Mouse (Mus musculus) MEL (cell line): Measurements from ENCODE around the gene Cep63. TPM values are rescaled to one million over a fixed set of nuclear protein-coding genes. Genes with fewer than 3 reads are reported as not detected.

Experiments used
- DNase-seq: peaks from one replicate; pipeline ENCODE4 v3.0.0; 2011; ENCODE audit warnings: low read depth, low spot score
- H3K27ac ChIP-seq: 2 replicates; pipeline ENCODE4 v1.5.1; 2012; ENCODE audit warnings: low read depth, mild to moderate bottlenecking, control low read depth, low read length, moderate library complexity; ENCODE audit not compliant: control insufficient read depth
- H3K27me3 ChIP-seq, 2 experiments: fragments of 150-350 bp in 1 of 2; sonication (generic) in 1 of 2; 2 replicates each; pipeline ENCODE4 v1.6.1; 2012; ENCODE audit warnings: low read length in 2 of 2, mild to moderate bottlenecking in 2 of 2, improper control_type of control experiment in 1 of 2, moderate library complexity in 1 of 2; ENCODE audit not compliant: insufficient read depth in 2 of 2, control insufficient read depth in 1 of 2
- H3K36me3 ChIP-seq, 2 experiments: 2 replicates each; pipeline ENCODE4 v1.6.1; 2012 to 2014; ENCODE audit warnings: low read length in 2 of 2, improper control_type of control experiment in 1 of 2, inconsistent platforms in 1 of 2, mild to moderate bottlenecking in 1 of 2; ENCODE audit not compliant: insufficient read depth in 2 of 2, control insufficient read depth in 1 of 2
- H3K4me1 ChIP-seq, 2 experiments: fragments of 150-350 bp in 1 of 2; sonication (generic) in 1 of 2; 2 replicates each; pipeline ENCODE4 v1.6.1; 2012; ENCODE audit warnings: low read length in 2 of 2, improper control_type of control experiment in 1 of 2, mild to moderate bottlenecking in 1 of 2; ENCODE audit not compliant: insufficient read depth in 2 of 2, control insufficient read depth in 1 of 2
- H3K4me3 ChIP-seq, 2 experiments: fragments of 150-350 bp in 1 of 2; sonication (generic) in 1 of 2; 2 replicates each; pipeline ENCODE4 v1.5.1; 2012; ENCODE audit warnings: low read depth in 2 of 2, low read length in 2 of 2, mild to moderate bottlenecking in 2 of 2, moderate library complexity in 2 of 2, control low read depth in 1 of 2, improper control_type of control experiment in 1 of 2; ENCODE audit not compliant: control insufficient read depth in 1 of 2, insufficient read depth in 1 of 2
- H3K79me2 ChIP-seq: 2 replicates; pipeline ENCODE4 v1.6.1; 2012; ENCODE audit warnings: mild to moderate bottlenecking, low read length, moderate library complexity; ENCODE audit not compliant: control insufficient read depth, poor library complexity, insufficient read depth
- H3K9ac ChIP-seq: 2 replicates; pipeline ENCODE4 v1.6.1; 2012; ENCODE audit warnings: low read depth, mild to moderate bottlenecking, control low read depth, low read length, moderate library complexity; ENCODE audit not compliant: control insufficient read depth, poor library complexity, severe bottlenecking
- H3K9me3 ChIP-seq: fragments of 150-350 bp; sonication (generic); replicated peaks from 2 replicates; pipeline ENCODE4 v1.6.1; 2012; ENCODE audit warnings: mild to moderate bottlenecking, low read length, improper control_type of control experiment, moderate library complexity; ENCODE audit not compliant: insufficient read depth
- BHLHE40 ChIP-seq: IDR thresholded peaks from 2 replicates; pipeline ENCODE4 v1.6.1; 2012; ENCODE audit warnings: low read depth, mild to moderate bottlenecking, inconsistent platforms, low read length, improper control_type of control experiment, borderline replicate concordance
- CTCF ChIP-seq, 3 experiments: IDR thresholded peaks in 2 of 3; conservative IDR thresholded peaks in 1 of 3; 2 replicates each; pipeline ENCODE4 v1.5.1; 2011 to 2012; ENCODE audit warnings: low read length in 3 of 3, low read depth in 2 of 3, mild to moderate bottlenecking in 2 of 3, improper control_type of control experiment in 1 of 3, inconsistent platforms in 1 of 3, mixed read lengths in 1 of 3, moderate library complexity in 1 of 3; ENCODE audit not compliant: control insufficient read depth in 1 of 3, insufficient read depth in 1 of 3, poor library complexity in 1 of 3, severe bottlenecking in 1 of 3
- EP300 ChIP-seq, 2 experiments: IDR thresholded peaks; 2 replicates each; pipeline ENCODE4 v1.6.1; 2011; ENCODE audit warnings: improper control_type of control experiment in 2 of 2, low read length in 2 of 2, low read depth in 1 of 2, mild to moderate bottlenecking in 1 of 2
- GABPA ChIP-seq: IDR thresholded peaks from 2 replicates; pipeline ENCODE4 v1.6.1; 2012; ENCODE audit warnings: low read depth, mild to moderate bottlenecking, inconsistent platforms, low read length, improper control_type of control experiment, moderate library complexity
- JUND ChIP-seq: IDR thresholded peaks from 2 replicates; pipeline ENCODE4 v1.6.1; 2011; ENCODE audit warnings: low read depth, mild to moderate bottlenecking, improper control_type of control experiment, low read length
- POLR2AphosphoS2 ChIP-seq: IDR thresholded peaks from 2 replicates; pipeline ENCODE4 v1.6.1; 2011; ENCODE audit warnings: low read length, improper control_type of control experiment
- RAD21 ChIP-seq: IDR thresholded peaks from 2 replicates; pipeline ENCODE4 v1.6.1; 2011; ENCODE audit warnings: mild to moderate bottlenecking, low read depth, low read length, improper control_type of control experiment
- SMC3 ChIP-seq: IDR thresholded peaks from 2 replicates; pipeline ENCODE4 v1.6.1; 2011; ENCODE audit warnings: low read depth, low read length, improper control_type of control experiment
- TAL1 ChIP-seq: IDR thresholded peaks from 2 replicates; pipeline ENCODE4 v1.6.1; 2012; ENCODE audit warnings: mild to moderate bottlenecking, inconsistent platforms, low read length, moderate library complexity, mixed read lengths
- UBTF ChIP-seq: IDR thresholded peaks from 2 replicates; pipeline ENCODE4 v1.6.1; 2012; ENCODE audit warnings: low read depth, mild to moderate bottlenecking, inconsistent platforms, low read length, improper control_type of control experiment, moderate library complexity, borderline replicate concordance; ENCODE audit not compliant: insufficient read depth
- USF1 ChIP-seq: IDR thresholded peaks from 2 replicates; pipeline ENCODE4 v1.6.1; 2014; ENCODE audit warnings: low read depth, mild to moderate bottlenecking, inconsistent platforms, low read length, improper control_type of control experiment, moderate library complexity
- ZMIZ1 ChIP-seq: IDR thresholded peaks from 2 replicates; pipeline ENCODE4 v1.6.1; 2012; ENCODE audit warnings: low read depth, mild to moderate bottlenecking, inconsistent platforms, low read length, improper control_type of control experiment, moderate library complexity
- ZNF384 ChIP-seq: IDR thresholded peaks from 2 replicates; pipeline ENCODE4 v1.6.1; 2012; ENCODE audit warnings: low read depth, mild to moderate bottlenecking, inconsistent platforms, low read length, improper control_type of control experiment
- polyA plus RNA-seq, 2 experiments: library from polyadenylated mRNA; stranded (reverse) in 1 of 2; unstranded in 1 of 2; fragments of >175 nt in 1 of 2; fragments of >200 nt in 1 of 2; gene quantifications; 2 replicates each; pipeline versions ENCODE4 v1.2.1 to v1.2.4; 2012; ENCODE audit warnings: low replicate concordance in 2 of 2, low read depth in 1 of 2; ENCODE audit not compliant: insufficient read length in 2 of 2, insufficient read depth in 1 of 2, missing spikeins in 1 of 2
- total RNA-seq: library from RNA; depleted of rRNA; stranded (reverse); fragments of 300-350 nt; gene quantifications from 2 replicates; pipeline ENCODE4 v1.2.3, GENCODE M21; 2012

Gene Cep63
- total and polyA plus RNA-seq, 3 experiments, result 9.6 to 14.6 TPM; not detected in 1

DNA sequence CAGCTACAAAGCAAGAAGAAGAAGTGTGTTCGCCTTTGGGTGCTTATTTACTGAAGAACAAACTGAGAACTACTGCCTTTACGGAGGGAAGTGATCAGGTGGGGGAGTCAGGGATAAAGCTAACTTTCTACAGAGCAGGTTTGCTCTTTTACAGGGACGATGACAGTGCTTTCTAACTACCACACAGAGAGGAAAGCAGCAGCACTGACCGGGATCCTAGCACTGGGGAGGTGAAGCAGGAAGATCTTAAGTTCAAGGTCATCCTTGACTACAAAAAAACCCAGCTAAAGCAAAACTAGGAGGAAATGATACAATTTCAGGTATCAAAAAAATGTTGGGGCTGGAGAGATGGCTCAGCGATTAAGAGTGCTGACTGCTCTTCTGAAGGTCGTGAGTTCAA lies 3.5 kb downstream of the Cep63 start:
- H3K9ac ChIP-seq, result no peak overlapping the region
- H3K4me3 ChIP-seq, result no peak overlapping the region
- peaks cover 4 to 14% of the 10 kb centered on the region in 2 experiments; a peak in 3 of 4 replicates for H3K4me1 ChIP-seq
- no peaks in the 10 kb centered on the region for H3K27me3 ChIP-seq
- H3K9me3 ChIP-seq, result no peaks in the 10 kb centered on the region
- H3K27ac ChIP-seq, result peak overlapping the region; percentile 10; the same call in 1 of the 2 replicates
- no peak for DNase-seq
- peaks cover 14% of the 10 kb centered on the region for H3K79me2 ChIP-seq
- TF ChIP-seq POLR2AphosphoS2 (no peak), UBTF (no peak), BHLHE40 (no peak)
- H3K36me3 ChIP-seq, result peaks cover 0 to 10% of the 10 kb centered on the region in 2 experiments; a peak in 2 of 4 replicates

DNA sequence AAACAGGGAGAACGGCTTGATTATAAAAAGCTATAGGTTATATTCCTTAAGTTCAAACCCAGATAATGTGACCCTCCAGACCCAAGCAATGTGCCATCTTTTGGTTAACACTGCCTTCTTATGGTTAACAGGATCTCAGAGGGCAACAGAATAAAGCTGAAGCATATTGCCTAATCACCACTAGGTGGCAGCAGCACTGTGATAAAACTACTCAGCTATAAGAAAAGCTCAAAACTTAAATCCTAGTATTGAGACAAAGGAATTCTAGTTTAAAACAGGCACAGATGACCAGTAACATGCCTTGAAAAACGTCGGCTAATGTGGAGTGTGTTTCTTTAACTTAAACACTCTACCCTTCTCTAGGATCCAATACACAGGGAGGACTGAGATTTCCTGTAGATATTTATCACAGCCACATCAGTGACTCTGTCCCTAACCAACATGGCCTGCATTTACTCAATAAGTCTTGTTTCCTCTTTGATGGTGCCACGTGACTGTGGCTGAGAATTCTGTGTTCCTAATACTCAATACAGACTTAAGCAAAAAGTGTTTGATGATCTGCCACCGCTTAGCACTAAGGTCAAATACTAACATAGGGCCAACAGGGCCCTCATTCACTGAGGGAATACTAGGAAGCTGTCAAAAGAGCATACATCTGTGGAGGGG lies 4.0 kb downstream of the Cep63 start:
- H3K36me3 ChIP-seq, result peaks cover 0 to 8% of the 10 kb centered on the region in 2 experiments; a peak in 2 of 4 replicates
- peak; percentile 87 for DNase-seq
- no peaks in the 10 kb centered on the region for H3K27me3 ChIP-seq
- H3K9me3 ChIP-seq, result no peaks in the 10 kb centered on the region
- H3K79me2 ChIP-seq, result peaks cover 14% of the 10 kb centered on the region
- no peak overlapping the region for H3K4me3 ChIP-seq
- TF ChIP-seq USF1 (peak; percentile 77), TAL1 (no peak), SMC3 (peak; percentile 29; the same call in 1 of the 2 replicates), ZMIZ1 (no peak), CTCF (IDR thresholded peaks at IDR 0.05 in 2 of 3, conservative IDR thresholded peaks at IDR 0.05 in 1 of 3; ENCODE audit: control insufficient read depth in 1 of 3, insufficient read depth in 1 of 3, low read depth in 2 of 3, low read length in 3 of 3, poor library complexity in 1 of 3, severe bottlenecking in 1 of 3) (peak; percentile 31 to 64 (median 63); a peak in 4 of 6 replicates), RAD21 (peak; percentile 38)
- TF ChIP-seq, all 39 proteins: peak for 4
- Histone ChIP-seq H3K9ac (no peak overlapping the region), H3K27ac (peak overlapping the region; percentile 10; the same call in 1 of the 2 replicates), H3K4me1 (peaks cover 3 to 8% of the 10 kb centered on the region in 2 experiments; a peak in 3 of 4 replicates)

DNA sequence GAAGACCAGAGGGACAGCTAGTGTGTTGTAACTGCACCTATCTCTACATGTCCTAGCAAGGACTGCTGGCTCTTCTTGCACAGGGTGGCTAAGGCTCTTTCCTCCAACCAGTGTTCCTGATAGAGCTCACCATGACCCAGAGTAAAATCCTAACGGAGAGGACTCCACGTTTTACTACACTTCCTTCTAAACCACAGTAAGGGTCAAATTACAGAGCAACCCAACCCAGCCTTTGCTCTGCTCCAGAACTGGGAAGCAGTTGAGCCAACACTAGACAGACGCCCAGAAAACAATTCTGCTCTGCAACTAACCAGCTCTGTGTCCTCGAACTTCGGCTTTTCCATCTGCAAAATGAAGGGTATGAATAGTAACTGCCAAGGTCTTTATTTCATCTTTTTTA lies 4.9 kb downstream of the Cep63 start:
- no peak for DNase-seq
- H3K9ac ChIP-seq, result no peak overlapping the region
- peaks cover 2 to 6% of the 10 kb centered on the region in 2 experiments; a peak in 1 of 4 replicates for H3K4me1 ChIP-seq
- TF ChIP-seq ZNF384, result no peak
- TF ChIP-seq EP300 (IDR thresholded peaks at IDR 0.05; ENCODE audit: low read depth in 1 of 2, low read length in 2 of 2), result no peak
- no peak for TF ChIP-seq CTCF (IDR thresholded peaks at IDR 0.05 in 2 of 3, conservative IDR thresholded peaks at IDR 0.05 in 1 of 3; ENCODE audit: control insufficient read depth in 1 of 3, insufficient read depth in 1 of 3, low read depth in 2 of 3, low read length in 3 of 3, poor library complexity in 1 of 3, severe bottlenecking in 1 of 3)
- TF ChIP-seq JUND, result no peak
- TF ChIP-seq UBTF, result no peak
- no peak for TF ChIP-seq GABPA
- TF ChIP-seq RAD21, result no peak
- H3K27me3 ChIP-seq, result no peaks in the 10 kb centered on the region
- H3K4me3 ChIP-seq, result no peak overlapping the region
- no peaks in the 10 kb centered on the region for H3K9me3 ChIP-seq
- peaks cover 0 to 8% of the 10 kb centered on the region in 2 experiments; a peak in 2 of 4 replicates for H3K36me3 ChIP-seq
- H3K79me2 ChIP-seq, result peaks cover 14% of the 10 kb centered on the region
- H3K27ac ChIP-seq, result no peak overlapping the region
